Mouse (Mus musculus) embryo, embryonic 9.5 days (tissue): ENCODE results near the gene Bcl2l12.
A peak's percentile ranks its signal among the peaks of the same experiment; 100 is the strongest.

Experiments used
- DNase-seq: peaks from one replicate; pipeline ENCODE4 v3.0.0-alpha.2; 2017; ENCODE audit errors: extremely low spot score

The Bcl2l12 gene

DNA sequence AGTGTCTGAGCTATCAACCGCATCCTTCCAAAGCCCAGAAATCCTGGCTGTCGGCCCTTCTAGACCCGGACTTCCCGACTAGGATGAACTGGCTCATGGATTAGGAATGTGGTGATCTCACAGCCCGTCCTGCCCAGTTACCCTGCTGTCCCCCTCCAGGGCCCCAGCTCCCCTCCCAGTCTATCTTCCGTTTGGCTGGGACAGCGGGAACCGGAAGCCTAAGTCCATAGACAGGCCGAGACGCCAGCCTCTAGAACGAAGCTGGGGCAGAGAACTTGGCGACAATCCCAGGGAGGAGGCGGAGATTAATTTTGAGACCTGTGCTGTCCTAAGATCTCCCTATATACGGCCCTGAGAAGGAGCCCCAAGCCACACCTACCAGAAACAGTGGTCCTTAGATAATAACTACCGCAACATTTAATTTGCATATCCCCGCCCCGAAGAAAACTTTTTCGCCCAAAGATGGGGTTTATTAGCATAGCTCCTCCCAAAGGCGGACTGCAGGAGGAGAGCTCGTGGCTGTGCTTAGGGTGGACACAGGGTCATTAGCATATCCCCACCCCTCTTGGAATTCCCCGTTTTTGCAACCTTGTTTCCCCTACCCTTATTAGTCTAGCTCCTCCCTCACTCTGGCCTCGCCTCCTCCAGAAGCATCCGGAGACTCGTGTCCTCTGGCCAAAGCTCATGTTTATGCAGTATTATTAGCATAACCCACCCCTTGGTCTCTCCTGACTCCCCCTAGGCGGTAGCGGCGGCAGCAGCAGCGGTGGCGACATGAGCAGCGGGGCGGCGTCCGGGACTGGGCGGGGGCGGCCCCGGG lies 18.9 kb upstream of the Bcl2l12 start, which contains the start of gene Rras:
Gene Rras, plus strand, starts transcription at position 720 of the 820 bp plus-strand sequence.
- DNase-seq = peak; percentile 92

GRCm38 (mm10) chr7:45016761-45017160 lies 18.2 kb upstream of the Bcl2l12 start:
- DNase-seq = no peak

GRCm38 (mm10) chr7:45015957-45016612 lies 17.6 kb upstream of the Bcl2l12 start, which contains the start of gene Scaf1:
Gene Scaf1 (minus strand): TSS chr7:45016363.
- peak; percentile 100 for DNase-seq

GRCm38 (mm10) chr7:45015344-45015956 lies 16.9 kb upstream of the Bcl2l12 start:
- no peak for DNase-seq

DNA sequence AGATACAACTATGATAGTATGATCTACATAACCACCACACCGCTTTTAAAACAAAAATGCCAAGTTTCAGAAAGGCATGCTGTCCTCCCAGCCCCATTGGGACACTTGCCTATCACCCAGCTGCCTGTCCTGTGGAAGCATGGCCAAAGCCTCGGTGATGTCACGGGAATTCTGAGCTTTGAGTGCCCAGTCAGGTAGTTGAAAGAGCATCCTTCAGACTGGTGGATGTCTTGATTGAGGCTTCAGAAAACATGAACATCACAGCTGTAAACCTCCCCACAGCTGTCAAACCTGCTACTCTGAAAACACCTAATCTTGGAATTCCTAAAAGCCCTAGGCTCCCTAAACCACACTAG lies 15.6 kb upstream of the Bcl2l12 start:
- no peak for DNase-seq

DNA sequence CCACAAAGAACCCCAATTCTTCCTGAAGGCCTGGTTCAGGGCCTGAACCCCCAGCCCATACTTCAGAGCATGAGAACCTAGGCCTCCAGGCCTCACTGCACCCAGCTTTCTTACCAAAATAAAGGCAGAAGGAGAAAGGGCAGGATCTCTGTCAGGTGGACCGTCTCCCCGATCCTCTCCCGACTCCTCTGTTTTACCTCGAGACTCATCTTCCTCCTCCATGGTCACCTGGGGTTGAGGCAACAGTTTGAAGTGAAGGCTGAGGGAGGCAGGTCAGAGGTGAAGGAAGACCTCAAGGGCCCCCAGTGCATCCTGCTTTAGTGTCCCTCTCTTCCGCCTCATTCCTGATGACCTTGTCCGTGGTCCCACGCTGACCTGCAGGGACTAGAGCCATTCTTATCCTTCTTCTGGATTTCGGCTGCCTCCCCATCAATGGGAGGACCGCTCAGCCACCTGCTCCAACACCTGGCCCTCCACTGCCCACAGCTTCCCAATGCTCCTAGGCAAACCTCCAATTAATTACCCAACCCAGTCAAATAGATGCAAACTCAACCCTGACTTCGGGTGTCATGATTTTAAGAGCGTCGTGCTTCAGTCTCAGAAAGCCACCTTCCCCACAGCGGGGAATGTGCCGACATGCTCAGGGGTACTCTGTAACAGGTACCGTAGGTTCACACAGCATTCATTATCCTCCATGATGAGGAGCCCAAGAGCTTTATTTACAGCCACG lies 15.0 kb upstream of the Bcl2l12 start:
- DNase-seq = no peak

DNA sequence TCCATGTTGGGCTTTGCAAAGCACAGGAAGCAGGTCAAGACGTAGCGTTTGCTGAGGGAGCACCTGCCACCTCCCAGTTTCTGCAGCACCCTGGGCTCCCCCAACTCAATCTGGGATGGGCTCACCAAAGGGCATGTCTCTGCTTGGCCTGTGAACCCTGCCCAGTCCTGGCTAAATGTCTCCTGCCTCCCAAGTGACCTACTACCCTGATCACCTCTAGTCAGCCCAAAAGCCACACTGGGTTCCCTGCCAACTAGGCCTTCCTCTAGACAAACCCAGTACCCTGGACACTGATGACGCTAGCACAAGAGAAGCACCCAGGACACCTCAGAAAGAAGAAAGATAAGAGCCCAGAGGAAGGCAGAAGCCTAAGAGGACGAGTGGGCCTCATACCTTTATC lies 14.3 kb upstream of the Bcl2l12 start:
- no peak for DNase-seq

DNA sequence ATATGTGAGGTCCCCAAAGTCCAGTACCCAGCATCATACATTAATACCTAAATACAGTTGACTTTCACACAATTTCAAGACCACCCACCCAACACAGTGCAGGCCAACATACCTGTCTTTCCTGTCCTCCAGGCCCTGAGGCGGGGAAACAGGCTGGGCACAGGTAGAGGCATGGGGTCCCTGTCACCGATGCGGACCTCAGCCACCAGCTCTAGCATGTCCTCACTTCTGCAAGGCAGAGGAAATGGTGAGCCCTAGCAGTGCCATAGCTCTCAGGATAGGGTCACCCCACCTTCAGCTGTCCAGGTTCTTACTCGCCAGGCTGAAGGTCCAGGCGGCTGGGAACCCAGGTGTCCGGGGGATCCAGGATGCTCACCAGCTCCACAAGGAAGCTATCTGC lies 13.5 kb upstream of the Bcl2l12 start:
- DNase-seq = no peak

- DNase-seq = no peak
Observed at GRCm38 (mm10) chr7:45008411-45008810, 9.9 kb upstream of the Bcl2l12 start.

DNA sequence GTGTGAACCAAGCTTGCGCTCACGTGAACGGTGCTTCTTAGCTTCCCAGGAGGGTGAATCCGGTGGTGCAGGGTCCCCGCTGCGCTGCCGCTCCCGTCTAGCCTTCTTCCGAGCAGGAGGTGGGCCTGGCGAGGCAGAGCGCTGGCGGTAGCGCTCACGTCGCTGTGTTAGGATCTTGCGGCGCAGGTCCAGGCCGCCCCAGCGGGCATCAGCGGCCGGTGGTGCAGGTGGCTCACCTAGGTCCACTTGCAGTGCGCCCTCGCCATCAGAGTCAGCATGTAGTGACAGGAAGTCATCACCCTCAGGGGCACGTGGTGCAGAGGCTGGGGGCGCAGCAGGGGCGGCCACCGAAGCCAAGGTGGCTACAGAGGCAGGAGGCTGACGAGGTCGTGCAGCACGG lies 9.3 kb upstream of the Bcl2l12 start:
- no peak for DNase-seq

DNA sequence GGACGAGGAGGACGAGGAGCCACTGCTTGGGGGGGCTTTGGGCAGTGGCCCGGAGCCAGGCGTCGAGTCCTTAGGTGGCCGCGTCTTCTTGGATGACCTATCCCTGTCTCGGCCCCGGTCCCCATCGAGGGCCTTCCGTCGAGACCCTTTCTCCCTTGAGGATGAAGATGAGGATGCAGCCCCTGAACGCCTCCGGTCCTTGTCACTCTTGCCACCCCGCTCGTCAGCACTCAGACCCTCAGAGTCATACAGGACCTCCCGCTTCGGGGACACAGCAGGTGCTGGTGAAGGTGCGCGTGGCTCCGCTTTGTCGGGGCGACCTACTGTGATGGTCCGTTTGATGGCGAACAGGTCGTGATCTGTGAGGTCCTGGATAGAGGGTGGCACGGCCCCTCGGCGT lies 8.6 kb upstream of the Bcl2l12 start:
- DNase-seq = no peak

DNA sequence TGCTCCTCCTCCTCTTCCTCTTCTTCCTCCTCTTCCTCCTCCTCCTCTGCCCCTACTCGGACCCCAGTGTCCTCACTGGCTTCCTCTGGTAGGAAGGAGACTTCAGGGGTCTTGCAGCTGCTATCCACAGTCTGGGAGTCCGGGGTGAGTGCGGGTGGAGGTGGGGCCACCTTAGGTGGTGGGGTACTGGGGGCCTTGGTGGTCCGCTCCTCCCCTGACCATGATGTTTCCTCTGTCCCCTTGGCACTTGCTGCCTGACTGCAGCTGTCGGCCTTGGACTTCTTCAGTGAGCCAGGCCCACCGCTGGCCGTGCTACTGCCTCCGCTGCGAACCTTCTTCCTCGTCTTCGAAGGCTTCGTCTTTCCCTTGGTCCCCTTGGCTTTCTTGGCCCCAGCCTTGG lies 8.0 kb upstream of the Bcl2l12 start:
- DNase-seq = no peak

DNA sequence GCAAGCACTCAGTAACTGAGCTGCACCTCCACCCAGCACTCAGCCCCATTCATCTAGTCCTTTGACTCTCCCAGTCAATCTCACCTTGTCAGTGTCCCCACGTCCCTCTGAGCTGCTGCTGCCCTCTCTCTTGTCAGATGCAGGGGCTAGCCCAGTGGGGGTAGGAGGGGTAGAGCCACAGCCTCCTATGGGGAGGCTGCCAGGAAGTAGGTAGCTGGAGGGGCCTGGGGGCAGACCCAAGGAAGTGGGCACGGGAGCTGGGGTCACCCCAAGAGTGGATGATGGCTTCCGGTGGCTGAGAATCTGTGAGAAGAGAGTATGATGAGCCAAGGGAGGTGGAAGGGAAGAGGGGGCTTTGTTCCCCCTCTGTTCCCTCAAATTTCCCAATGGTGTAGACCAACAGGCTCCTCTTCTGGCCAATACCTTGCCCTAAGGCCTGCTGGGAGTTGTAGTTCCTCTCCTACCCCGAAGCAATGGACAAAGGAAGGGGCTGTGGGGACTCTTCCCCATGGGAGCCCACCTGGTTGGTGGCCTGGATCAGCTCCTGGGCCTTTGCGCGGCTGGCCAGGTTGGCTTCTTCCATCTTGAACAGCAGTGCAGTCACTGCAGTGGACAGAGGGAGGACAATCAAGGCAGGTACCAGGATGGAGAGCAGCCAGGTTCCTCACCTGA lies 6.9 kb upstream of the Bcl2l12 start:
- DNase-seq = no peak

DNA sequence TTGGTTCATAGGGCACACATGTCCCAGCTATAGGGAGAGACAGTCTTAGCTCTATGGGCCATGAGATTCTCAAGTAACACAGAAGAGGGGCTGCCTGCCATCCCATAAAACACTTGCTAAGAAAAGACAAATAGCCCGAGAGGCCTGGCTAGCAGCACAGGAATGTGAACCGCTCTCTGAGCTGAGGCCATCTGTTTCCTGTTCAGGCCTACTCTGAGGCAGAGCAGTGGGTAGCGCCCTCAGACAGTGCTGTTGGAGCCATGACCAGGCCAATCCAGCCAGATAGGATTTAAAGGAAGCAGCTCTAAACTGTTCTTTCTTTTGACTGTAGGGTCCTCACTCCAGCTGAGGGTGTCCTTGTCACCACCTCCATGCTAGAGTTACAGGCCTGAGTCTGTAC lies 6.0 kb upstream of the Bcl2l12 start:
- DNase-seq = no peak

- no peak for DNase-seq
Observed at GRCm38 (mm10) chr7:45002440-45002839, 3.9 kb upstream of the Bcl2l12 start.

DNA sequence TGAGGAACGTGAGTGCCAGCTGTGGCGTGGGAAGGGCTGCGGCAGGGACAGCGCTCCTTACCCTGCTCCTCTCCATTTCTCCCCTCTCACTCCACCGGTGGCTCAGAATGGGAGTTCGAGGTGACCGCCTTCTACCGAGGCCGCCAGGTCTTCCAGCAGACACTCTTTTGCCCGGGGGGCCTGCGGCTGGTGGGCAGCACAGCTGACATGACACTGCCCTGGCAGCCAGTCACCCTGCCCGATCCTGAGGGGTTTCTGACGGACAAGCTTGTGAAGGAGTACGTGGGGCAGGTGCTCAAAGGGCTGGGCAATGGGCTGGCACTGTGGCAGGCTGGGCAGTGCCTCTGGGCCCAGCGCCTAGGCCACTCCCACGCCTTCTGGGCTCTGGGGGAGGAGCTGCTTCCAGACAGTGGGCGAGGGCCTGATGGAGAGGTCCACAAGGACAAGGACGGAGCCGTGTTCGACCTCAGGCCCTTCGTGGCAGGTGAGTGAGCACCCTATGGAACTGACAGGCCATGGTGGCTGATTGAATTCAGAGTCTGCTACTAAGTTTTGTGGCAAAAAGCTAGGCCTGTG lies 2.1 kb upstream of the Bcl2l12 start:
- no peak for DNase-seq

DNA sequence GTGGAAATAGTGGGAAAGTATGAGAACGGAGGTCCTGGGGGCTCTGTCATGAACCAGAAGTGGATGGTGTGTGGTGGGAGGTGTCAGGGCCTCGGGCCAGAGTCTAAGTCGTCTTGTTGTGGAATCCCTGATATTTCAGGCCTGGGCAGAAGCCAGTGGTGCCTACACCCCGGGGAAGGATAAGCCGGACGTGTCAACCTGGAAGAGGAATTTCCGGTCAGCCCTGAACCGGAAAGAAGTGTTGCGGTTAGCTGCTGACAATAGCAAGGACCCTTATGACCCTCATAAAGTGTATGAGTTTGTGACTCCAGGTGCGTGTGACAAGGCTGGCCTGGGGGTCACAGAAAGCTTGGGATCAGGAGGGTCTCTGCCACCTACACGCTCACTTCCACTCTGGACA lies 1.2 kb upstream of the Bcl2l12 start:
- DNase-seq = no peak

- no peak for DNase-seq
Observed at GRCm38 (mm10) chr7:44997940-44998428, 528 bp downstream of the Bcl2l12 start.

DNA sequence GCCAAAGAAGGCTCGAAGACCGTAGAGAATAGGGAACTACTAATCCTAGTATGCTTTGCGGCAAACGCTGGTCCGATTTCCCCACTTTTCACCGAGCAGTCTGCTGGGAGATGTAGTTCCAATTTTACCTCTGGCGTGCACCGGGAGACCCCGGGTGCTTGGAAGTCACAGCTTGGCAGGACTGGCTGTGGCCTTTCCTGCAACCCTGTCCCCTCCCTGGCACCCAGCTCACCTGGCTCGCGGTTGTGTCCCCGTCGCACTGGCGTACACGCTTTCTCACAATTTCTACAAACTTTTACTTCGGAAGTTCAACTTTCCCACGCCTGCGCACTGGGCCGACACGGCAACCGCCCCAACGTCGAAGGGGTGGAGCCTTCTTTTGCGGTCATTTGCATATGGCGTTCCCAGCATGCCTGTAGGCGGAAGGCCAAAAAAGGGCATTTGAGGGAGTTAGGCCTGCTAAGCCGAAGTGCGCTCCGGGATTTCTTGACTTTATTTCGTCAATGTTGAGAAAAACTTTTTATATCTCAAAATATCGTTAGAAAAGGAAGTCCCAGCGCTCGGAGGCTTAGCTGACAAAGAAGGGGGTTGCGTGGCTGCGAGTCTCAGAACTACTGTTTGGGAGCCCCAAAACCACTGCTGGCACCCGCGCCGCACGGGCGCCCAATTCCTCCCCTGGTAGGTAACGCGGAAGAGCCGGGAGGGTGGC lies 1.1 kb downstream of the Bcl2l12 start, which contains the start of gene Irf3:
Gene Irf3, plus strand, starts transcription at position 418 of the 709 bp plus-strand sequence.
- peak; percentile 96 for DNase-seq

GRCm38 (mm10) chr7:44996672-44997071 lies 1.8 kb downstream of the Bcl2l12 start:
- no peak for DNase-seq
